Mouse (Mus musculus) spleen, adult 10 weeks (tissue): ENCODE measurements around the gene B3gntl1. TPM values are rescaled to one million over a fixed set of nuclear protein-coding genes. Genes with fewer than 3 reads are reported as not detected.

Experiments
- polyA plus RNA-seq: library from polyadenylated mRNA; stranded (reverse); fragments of 350-450 nt; fragmentation: Illumina TruSeq; extraction: RNeasy Lipid Tissue Mini Kit (QIAGEN cat#74804); gene quantifications from one replicate; pipeline ENCODE4 v1.2.3, GENCODE M21; 2015; ENCODE audit warnings: low replicate concordance; ENCODE audit not compliant: insufficient read depth

B3gntl1 gene
- 11.0 TPM for polyA plus RNA-seq

GRCm38 (mm10) chr11:121672990-121673572, at the start of gene B3gntl1:
B3gntl1 (minus strand) TSS chr11:121673153.

GRCm38 (mm10) chr11:121701244-121701643, 28.3 kb upstream of the B3gntl1 start, which contains the start of gene Metrnl:
Metrnl (plus strand) TSS chr11:121701544.

Other genes with a start within 250 kb of the B3gntl1 start
- gene Fn3k, start 238.2 kb downstream of the B3gntl1 start, polyA plus RNA-seq, result 4.0 TPM
- 30.0 TPM for gene Tbcd, start 221.2 kb downstream of the B3gntl1 start, polyA plus RNA-seq
- not detected for gene Zfp750, start 153.8 kb downstream of the B3gntl1 start, polyA plus RNA-seq
- 8.3 TPM for gene Metrnl, start 28.4 kb upstream of the B3gntl1 start, polyA plus RNA-seq
- not detected for gene Ptchd3, start 157.1 kb upstream of the B3gntl1 start, polyA plus RNA-seq